Mouse (Mus musculus) embryonic facial prominence, embryonic 15.5 days (tissue): Measurements from ENCODE around the gene Nes. TPM values are rescaled to one million over a fixed set of nuclear protein-coding genes. Genes with fewer than 3 reads are reported as not detected.

ENCODE experiments used
- ATAC-seq: fragments of 200-750 bp; cut with Nextera tagmentation; 2 replicates; pipeline ENCODE4 v1.8.0; 2017; ENCODE audit warnings: low read depth, moderate TSS enrichment; ENCODE audit not compliant: insufficient number of reproducible peaks, low FRiP score, low TSS enrichment
- H3K27ac ChIP-seq: fragments of 300-500 bp; sonication (generic); replicated peaks from 2 replicates; pipeline ENCODE4 v1.5.1; 2015; ENCODE audit warnings: mild to moderate bottlenecking, inconsistent platforms
- H3K27me3 ChIP-seq: fragments of 300-500 bp; sonication (generic); 2 replicates; pipeline ENCODE4 v1.6.1; 2015; ENCODE audit warnings: inconsistent platforms
- H3K36me3 ChIP-seq: fragments of 300-500 bp; sonication (generic); 2 replicates; pipeline ENCODE4 v1.6.1; 2015; ENCODE audit warnings: mild to moderate bottlenecking, inconsistent platforms
- H3K4me1 ChIP-seq: fragments of 300-500 bp; sonication (generic); 2 replicates; pipeline ENCODE4 v1.6.1; 2015; ENCODE audit warnings: inconsistent platforms
- H3K4me2 ChIP-seq: fragments of 300-500 bp; sonication (generic); replicated peaks from 2 replicates; pipeline ENCODE4 v1.6.1; 2015; ENCODE audit warnings: mild to moderate bottlenecking, inconsistent platforms
- H3K4me3 ChIP-seq: fragments of 300-500 bp; sonication (generic); replicated peaks from 2 replicates; pipeline ENCODE4 v1.5.1; 2015; ENCODE audit warnings: mild to moderate bottlenecking, inconsistent platforms
- H3K9ac ChIP-seq: fragments of 300-500 bp; sonication (generic); 2 replicates; pipeline ENCODE4 v1.6.1; 2015; ENCODE audit warnings: inconsistent platforms
- H3K9me3 ChIP-seq: fragments of 300-500 bp; sonication (generic); replicated peaks from 2 replicates; pipeline ENCODE4 v1.6.1; 2016; ENCODE audit warnings: inconsistent platforms
- WGBS: fragments of 180-500 bp; shearing (Covaris S2); methylation state at CpG from one replicate; pipeline ENCODE4 v1.1.7; 2015; 5-methylcytosine and 5-hydroxymethylcytosine counted together
- polyA plus RNA-seq: library from polyadenylated mRNA; unstranded; fragments of >200 nt; fragmentation: Nextera tagmentation; extraction: Ambion mirVana; gene quantifications from 2 replicates; pipeline ENCODE4 v1.2.1, GENCODE M21; 2015

Gene Nes
- polyA plus RNA-seq, 1 experiment from 2014 or later: 41.9 TPM

GRCm38 (mm10) chr3:87943586-87943985 is 27.3 kb upstream of the Nes start:
- 68% methylated on average over 7 of the region's 7 CpGs for WGBS
- H3K27me3 ChIP-seq: no peaks in the 10 kb centered on the region
- no peak overlapping the region for H3K4me3 ChIP-seq
- peaks cover 47% of the 10 kb centered on the region for H3K4me1 ChIP-seq
- no peaks in the 10 kb centered on the region for H3K9me3 ChIP-seq
- no peak for ATAC-seq
- peak overlapping the region; percentile 91; the same call in 1 of the 2 replicates for H3K27ac ChIP-seq
- peaks cover 42% of the 10 kb centered on the region for H3K36me3 ChIP-seq
- no peak overlapping the region for H3K4me2 ChIP-seq
- H3K9ac ChIP-seq: no peak overlapping the region

DNA sequence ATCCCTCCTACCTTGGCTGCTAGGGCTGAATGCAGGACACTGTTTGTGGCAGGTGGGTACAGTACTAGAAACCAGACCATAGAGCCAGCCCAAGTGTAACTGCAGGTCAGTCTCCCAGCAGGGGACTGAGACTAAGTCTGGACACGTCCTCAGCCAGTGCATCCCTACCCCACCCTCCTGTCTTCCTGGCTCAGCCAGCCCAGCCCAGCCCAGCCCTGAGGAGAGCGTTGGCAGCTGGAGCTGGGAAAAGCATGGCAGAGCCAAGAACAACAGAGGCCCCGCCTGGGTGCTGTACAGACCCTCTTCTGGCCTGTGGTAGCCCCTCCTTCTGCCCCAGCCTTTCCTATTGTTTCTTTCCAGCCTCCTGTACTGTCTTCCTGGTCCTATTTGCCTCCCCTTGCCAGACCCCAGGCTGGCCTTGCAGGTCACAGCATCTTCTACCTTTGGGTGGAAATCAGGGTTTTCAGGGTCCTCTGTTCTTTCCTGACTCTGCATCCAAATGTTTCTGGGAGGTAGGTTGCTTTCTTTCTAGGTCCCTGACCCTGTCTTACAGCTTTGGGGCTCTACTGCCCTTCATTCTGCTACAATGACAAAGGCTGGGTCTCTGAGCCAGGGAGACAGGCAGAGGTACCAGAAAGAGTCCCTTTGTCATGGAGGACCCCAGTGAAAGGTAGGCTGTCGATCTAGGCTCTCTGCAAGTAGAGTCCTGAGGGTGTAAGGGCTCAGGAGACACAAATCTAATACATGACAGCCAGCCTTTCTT is 25.9 kb upstream of the Nes start:
- WGBS: 1% methylated on average over 4 of the region's 4 CpGs
- H3K4me1 ChIP-seq: peaks cover 60% of the 10 kb centered on the region
- peak; percentile 76 for ATAC-seq

GRCm38 (mm10) chr3:87945781-87946540 is 24.9 kb upstream of the Nes start:
- H3K4me2 ChIP-seq: 0 out of 2 replicates have a peak overlapping the region, but pooled peaks have one; percentile 72
- no peak overlapping the region for H3K9ac ChIP-seq

More for the DNA sequence above, 25.9 kb upstream of the Nes start:
- peaks cover 28% of the 10 kb centered on the region for H3K36me3 ChIP-seq
- no peaks in the 10 kb centered on the region for H3K27me3 ChIP-seq
- H3K4me2 ChIP-seq: 0 out of 2 replicates have a peak overlapping the region, but pooled peaks have one; percentile 0
- 0 out of 2 replicates have a peak overlapping the region, but pooled peaks have one; percentile 6 for H3K9ac ChIP-seq
- H3K27ac ChIP-seq: peak overlapping the region; percentile 91
- no peaks in the 10 kb centered on the region for H3K9me3 ChIP-seq
- H3K4me3 ChIP-seq: no peak overlapping the region

GRCm38 (mm10) chr3:87946541-87946860 is 24.4 kb upstream of the Nes start:
- Histone ChIP-seq H3K27me3 (no peaks in the 10 kb centered on the region), H3K4me2 (peak overlapping the region; percentile 72; the same call in 1 of the 2 replicates), H3K36me3 (peaks cover 15% of the 10 kb centered on the region), H3K27ac (peak overlapping the region; percentile 91), H3K4me3 (no peak overlapping the region), H3K4me1 (peaks cover 73% of the 10 kb centered on the region), H3K9me3 (no peaks in the 10 kb centered on the region), H3K9ac (no peak overlapping the region; the same call in 1 of the 2 replicates)
- no peak for ATAC-seq
- 18% methylated on average over 1 of the region's 1 CpGs for WGBS

More at GRCm38 (mm10) chr3:87945781-87946540, 24.9 kb upstream of the Nes start:
- H3K4me3 ChIP-seq: no peak overlapping the region
- H3K4me1 ChIP-seq: peaks cover 68% of the 10 kb centered on the region
- no peaks in the 10 kb centered on the region for H3K9me3 ChIP-seq
- H3K27ac ChIP-seq: peak overlapping the region; percentile 91
- 22% methylated on average over 12 of the region's 12 CpGs for WGBS
- no peaks in the 10 kb centered on the region for H3K27me3 ChIP-seq
- H3K36me3 ChIP-seq: peaks cover 21% of the 10 kb centered on the region
- no peak for ATAC-seq

DNA sequence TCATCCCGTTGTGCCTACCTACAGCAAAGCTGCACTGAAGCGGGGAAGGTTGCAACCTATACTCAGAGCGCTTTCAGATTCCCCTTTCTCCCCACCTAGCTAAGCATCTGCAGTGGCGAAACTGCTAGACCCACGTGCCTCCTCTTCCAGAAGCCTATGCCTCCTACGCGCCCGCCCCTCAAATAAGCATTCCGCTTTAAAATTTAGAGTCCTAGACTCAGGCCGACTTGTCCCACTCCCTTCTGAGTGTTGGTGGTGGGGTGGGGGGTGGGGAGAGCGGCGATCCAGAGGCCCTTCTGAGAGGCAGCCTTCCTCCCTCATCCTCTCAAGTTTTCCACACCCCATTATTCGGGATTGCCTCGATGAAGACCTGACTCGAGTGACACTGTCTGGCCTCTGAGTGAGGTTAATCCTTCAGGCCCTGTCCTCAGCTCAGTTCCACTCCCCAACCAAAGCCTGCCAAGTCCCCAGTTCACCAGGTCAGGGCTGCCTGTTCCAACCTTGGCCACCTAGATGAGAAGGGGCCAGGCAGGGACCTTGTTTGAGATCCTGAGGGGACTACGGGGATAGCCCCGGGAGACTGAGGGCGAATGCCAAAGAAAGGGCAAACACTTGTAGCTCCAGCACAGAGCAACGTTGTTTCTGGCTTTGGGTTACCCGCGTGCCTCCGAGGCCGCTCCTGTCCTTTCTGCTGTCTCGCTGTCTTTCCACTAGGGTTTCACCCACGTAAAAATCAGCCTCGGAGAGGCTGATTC is 23.6 kb upstream of the Nes start:
- Histone ChIP-seq H3K4me1 (peaks cover 80% of the 10 kb centered on the region), H3K27me3 (no peaks in the 10 kb centered on the region), H3K9ac (no peak overlapping the region), H3K27ac (peak overlapping the region; percentile 91), H3K4me3 (peak overlapping the region; percentile 47), H3K9me3 (no peaks in the 10 kb centered on the region), H3K36me3 (peaks cover 8% of the 10 kb centered on the region), H3K4me2 (peak overlapping the region; percentile 72)
- no peak for ATAC-seq
- 5% methylated on average over 26 of the region's 26 CpGs for WGBS

GRCm38 (mm10) chr3:87947811-87948199 is 23.1 kb upstream of the Nes start:
- no peak for ATAC-seq
- Histone ChIP-seq H3K36me3 (0 out of 2 replicates have a peak, but pooled peaks cover 4% of the 10 kb centered on the region), H3K4me1 (peaks cover 86% of the 10 kb centered on the region), H3K4me3 (peak overlapping the region; percentile 47), H3K27ac (peak overlapping the region; percentile 91), H3K9ac (no peak overlapping the region), H3K27me3 (no peaks in the 10 kb centered on the region), H3K4me2 (peak overlapping the region; percentile 72), H3K9me3 (no peaks in the 10 kb centered on the region)
- 1% methylated on average over 17 of the region's 17 CpGs for WGBS

- H3K27ac ChIP-seq: peak within 1 kb of the TSS; percentile 91
- peak; percentile 22; the same call in 1 of the 2 replicates for ATAC-seq
- 1% methylated on average over 35 of the region's 35 CpGs for WGBS
Measured at GRCm38 (mm10) chr3:87948378-87949265, 22.3 kb upstream of the Nes start, which contains the start of gene Crabp2. Gene Crabp2 (plus strand): TSS chr3:87948666.

GRCm38 (mm10) chr3:87949266-87949954 is 21.5 kb upstream of the Nes start:
- Histone ChIP-seq H3K36me3 (peaks cover 11% of the 10 kb centered on the region), H3K9me3 (no peaks in the 10 kb centered on the region), H3K4me1 (peaks cover 87% of the 10 kb centered on the region), H3K27me3 (no peaks in the 10 kb centered on the region), H3K27ac (peak overlapping the region; percentile 91), H3K9ac (peak overlapping the region; percentile 29; the same call in 1 of the 2 replicates), H3K4me2 (peak overlapping the region; percentile 72), H3K4me3 (peak overlapping the region; percentile 47)
- ATAC-seq: no peak
- WGBS: 5% methylated on average over 16 of the region's 16 CpGs

More at GRCm38 (mm10) chr3:87948378-87949265, 22.3 kb upstream of the Nes start, which contains the start of gene Crabp2:
- H3K4me3 ChIP-seq: peak within 1 kb of the TSS; percentile 47
- peaks cover 12% of the 10 kb centered on the region for H3K36me3 ChIP-seq
- H3K4me2 ChIP-seq: peak within 1 kb of the TSS; percentile 72
- no peaks in the 10 kb centered on the region for H3K9me3 ChIP-seq
- H3K4me1 ChIP-seq: peaks cover 92% of the 10 kb centered on the region
- no peaks in the 10 kb centered on the region for H3K27me3 ChIP-seq
- H3K9ac ChIP-seq: peak within 1 kb of the TSS; percentile 29; the same call in 1 of the 2 replicates

- H3K9ac ChIP-seq: peak overlapping the region; percentile 28; the same call in 1 of the 2 replicates
- H3K4me1 ChIP-seq: peaks cover 81% of the 10 kb centered on the region
- 6% methylated on average over 13 of the region's 13 CpGs for WGBS
- no peaks in the 10 kb centered on the region for H3K27me3 ChIP-seq
- H3K4me2 ChIP-seq: peak overlapping the region; percentile 72
- peak overlapping the region; percentile 47 for H3K4me3 ChIP-seq
- no peaks in the 10 kb centered on the region for H3K9me3 ChIP-seq
- H3K36me3 ChIP-seq: peaks cover 11% of the 10 kb centered on the region
- ATAC-seq: 0 out of 2 replicates have a peak, but pooled peaks have one; percentile 6
- H3K27ac ChIP-seq: peak overlapping the region; percentile 91
Measured at GRCm38 (mm10) chr3:87949955-87950515, 20.8 kb upstream of the Nes start.
